Mouse (Mus musculus): ENCODE results near the gene Mfap5.
"Not testable (repeated sequence)": the region's sequence is repeated elsewhere in the genome, so short reads cannot be mapped to it uniquely, and the experiment has no call there.

The Mfap5 gene

GRCm38 (mm10) chr6:122560427-122560826 lies 54.8 kb downstream of the Mfap5 start:
- DNase-seq (ENCODE audit: low read depth, low spot score): peak; percentile 65

- no peak for DNase-seq (ENCODE audit: low read depth, low spot score)
Observed at GRCm38 (mm10) chr6:122561005-122561404, 55.4 kb downstream of the Mfap5 start.

GRCm38 (mm10) chr6:122562463-122562862 lies 56.8 kb downstream of the Mfap5 start:
- no peak for DNase-seq (ENCODE audit: low read depth, low spot score)

GRCm38 (mm10) chr6:122565070-122565784 lies 59.6 kb downstream of the Mfap5 start:
- DNase-seq (ENCODE audit: low read depth, low spot score): no peak

- no peak for DNase-seq (ENCODE audit: low read depth, low spot score)
Observed at GRCm38 (mm10) chr6:122569113-122569512, 63.5 kb downstream of the Mfap5 start.

GRCm38 (mm10) chr6:122569762-122570161 lies 64.1 kb downstream of the Mfap5 start:
- DNase-seq (ENCODE audit: low read depth, low spot score): no peak

- peak; percentile 18 for DNase-seq (ENCODE audit: low read depth, low spot score)
Observed at GRCm38 (mm10) chr6:122570695-122571616, 65.3 kb downstream of the Mfap5 start.

GRCm38 (mm10) chr6:122571617-122571959 lies 65.9 kb downstream of the Mfap5 start:
- no peak for DNase-seq (ENCODE audit: low read depth, low spot score)

GRCm38 (mm10) chr6:122575037-122575436 lies 69.4 kb downstream of the Mfap5 start:
- DNase-seq (ENCODE audit: low read depth, low spot score): not testable (repeated sequence)

- no peak for DNase-seq (ENCODE audit: low read depth, low spot score)
Observed at GRCm38 (mm10) chr6:122577030-122577429, 71.4 kb downstream of the Mfap5 start.

All from skeletal muscle tissue, adult 2 months (tissue).